Mouse (Mus musculus) CD4-positive helper T cell, adult 2 months (primary cell): ENCODE measurements at regions not wholly inside any gene's neighbourhood (a gene's known extent, or its start where the extent isn't known, plus 50 kb on each side); places are given as distances from the start of the nearest gene placed in this dataset.

ENCODE experiments used
- DNase-seq: peaks from one replicate; pipeline ENCODE4 v3.0.0-alpha.2; 2012; ENCODE audit warnings: low read depth, missing footprints, low spot score

- DNase-seq, result no peak
These were observed 261.8 kb downstream of the Tle3 start for GRCm38 (mm10) chr9:61633936-61634335.

- DNase-seq, result no peak
These were observed 260.4 kb downstream of the Tle3 start for GRCm38 (mm10) chr9:61632602-61633001.

GRCm38 (mm10) chr9:61631097-61631496 is 258.9 kb downstream of the Tle3 start:
- DNase-seq, result no peak

GRCm38 (mm10) chr9:61627801-61628574 is 255.8 kb downstream of the Tle3 start:
- DNase-seq, result no peak

GRCm38 (mm10) chr9:61622933-61623332 is 250.8 kb downstream of the Tle3 start:
- no peak for DNase-seq

- no peak for DNase-seq
These were observed 249.8 kb downstream of the Tle3 start for GRCm38 (mm10) chr9:61621939-61622338.

- DNase-seq, result no peak
These were observed 248.6 kb downstream of the Tle3 start for GRCm38 (mm10) chr9:61620786-61621185.

- DNase-seq, result no peak
These were observed 247.9 kb downstream of the Tle3 start for GRCm38 (mm10) chr9:61620105-61620504.

GRCm38 (mm10) chr9:61618510-61619249 is 246.5 kb downstream of the Tle3 start:
- no peak for DNase-seq

GRCm38 (mm10) chr9:61617979-61618378 is 245.8 kb downstream of the Tle3 start:
- DNase-seq, result no peak

- DNase-seq, result no peak
These were observed 243.4 kb downstream of the Tle3 start for GRCm38 (mm10) chr9:61615556-61615955.

GRCm38 (mm10) chr9:61607576-61607975 is 235.4 kb downstream of the Tle3 start:
- no peak for DNase-seq

GRCm38 (mm10) chr9:61602353-61602978 is 230.3 kb downstream of the Tle3 start:
- DNase-seq, result no peak

GRCm38 (mm10) chr9:61601911-61602310 is 229.7 kb downstream of the Tle3 start:
- no peak for DNase-seq

- no peak for DNase-seq
These were observed 225.1 kb downstream of the Tle3 start for GRCm38 (mm10) chr9:61597287-61597686.

- DNase-seq, result no peak
These were observed 224.4 kb downstream of the Tle3 start for GRCm38 (mm10) chr9:61596410-61597108.

GRCm38 (mm10) chr9:61595170-61595967 is 223.2 kb downstream of the Tle3 start:
- DNase-seq, result no peak

- no peak for DNase-seq
These were observed 221.8 kb downstream of the Tle3 start for GRCm38 (mm10) chr9:61593991-61594390.

GRCm38 (mm10) chr9:61589727-61590299 is 217.6 kb downstream of the Tle3 start:
- DNase-seq, result no peak

- DNase-seq, result no peak
These were observed 211.3 kb downstream of the Tle3 start for GRCm38 (mm10) chr9:61583281-61584072.
